Mouse (Mus musculus) adrenal gland, adult 8-10 months (tissue): ENCODE measurements around the gene Slc4a2. TPM values are rescaled to one million over a fixed set of nuclear protein-coding genes. Genes with fewer than 3 reads are reported as not detected.

ENCODE experiments used
- DNase-seq: peaks from one replicate; pipeline ENCODE4 v3.0.0; 2022
- total RNA-seq, 4 experiments: library from RNA; stranded (reverse); gene quantifications; 2 replicates each; pipeline ENCODE4 v1.2.4; 2022

Slc4a2 gene
- total RNA-seq, 4 experiments from 2014 or later = 53.0 to 84.3 (median 65.6) TPM

- no peak for DNase-seq
These were observed 3.1 kb downstream of the Slc4a2 start for GRCm38 (mm10) chr5:24426556-24427284.

GRCm38 (mm10) chr5:24427285-24427633, 3.6 kb downstream of the Slc4a2 start:
- DNase-seq = no peak

GRCm38 (mm10) chr5:24427981-24428402, 4.4 kb downstream of the Slc4a2 start:
- DNase-seq = no peak

DNA sequence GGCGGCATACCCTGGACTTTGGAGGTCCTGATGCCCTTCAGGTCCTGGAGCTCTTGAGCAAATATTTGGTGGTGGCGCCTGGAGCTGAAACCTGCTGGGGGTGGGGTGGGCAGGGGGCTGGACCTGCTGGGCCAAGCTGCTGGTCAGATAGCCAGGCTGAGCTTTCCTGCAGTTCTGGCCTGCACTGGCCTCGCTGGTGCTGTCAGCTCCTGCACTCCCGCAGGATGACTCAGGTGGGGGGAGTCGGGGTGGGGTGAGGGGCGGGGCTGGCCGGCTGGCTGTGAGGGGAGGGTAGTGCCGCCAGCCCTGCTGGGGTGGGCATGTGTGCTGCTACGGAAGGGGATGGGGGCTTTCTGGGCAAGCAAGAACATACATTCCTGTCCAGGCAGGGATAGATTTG, 5.0 kb downstream of the Slc4a2 start:
- no peak for DNase-seq

DNA sequence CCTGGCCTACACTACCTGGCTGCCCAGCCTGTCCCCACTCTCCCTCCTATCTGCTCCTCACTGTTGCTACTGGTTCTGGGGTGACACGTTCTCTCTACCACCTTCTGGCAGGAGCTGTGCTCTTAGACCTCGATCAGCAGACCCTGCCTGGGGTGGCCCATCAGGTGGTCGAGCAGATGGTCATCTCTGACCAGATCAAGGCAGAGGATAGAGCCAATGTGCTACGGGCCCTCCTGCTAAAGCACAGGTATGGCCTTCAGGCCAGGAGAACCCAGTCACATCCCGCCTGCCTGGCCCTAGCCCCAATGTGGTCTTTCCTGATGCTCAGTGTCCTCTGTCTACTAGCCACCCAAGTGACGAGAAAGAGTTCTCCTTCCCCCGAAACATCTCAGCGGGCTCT, 10.4 kb downstream of the Slc4a2 start:
- no peak for DNase-seq

DNA sequence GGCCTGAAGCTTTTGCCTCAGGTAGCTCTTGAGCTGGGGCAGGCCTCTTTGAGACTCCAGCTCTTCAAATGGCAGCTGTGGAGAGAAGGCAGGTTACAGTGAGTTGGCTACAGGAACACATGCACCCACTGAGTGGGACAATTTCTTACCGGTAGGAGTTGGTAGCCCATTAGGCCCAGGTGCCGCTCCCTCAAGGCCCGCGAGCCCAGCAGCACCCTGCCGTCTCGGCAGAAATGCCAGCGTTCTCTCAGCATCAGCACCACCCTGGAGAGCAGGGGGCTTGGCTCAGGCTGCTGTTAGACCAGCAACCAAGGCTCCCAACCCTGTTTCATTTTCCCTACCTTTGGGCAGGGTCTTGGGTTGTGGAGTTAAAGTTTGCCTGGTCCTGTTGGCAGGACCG, 17.6 kb downstream of the Slc4a2 start:
- no peak for DNase-seq

- DNase-seq = no peak
These were observed 18.4 kb downstream of the Slc4a2 start for GRCm38 (mm10) chr5:24442029-24442428.

GRCm38 (mm10) chr5:24443204-24443603, 19.6 kb downstream of the Slc4a2 start:
- no peak for DNase-seq

DNA sequence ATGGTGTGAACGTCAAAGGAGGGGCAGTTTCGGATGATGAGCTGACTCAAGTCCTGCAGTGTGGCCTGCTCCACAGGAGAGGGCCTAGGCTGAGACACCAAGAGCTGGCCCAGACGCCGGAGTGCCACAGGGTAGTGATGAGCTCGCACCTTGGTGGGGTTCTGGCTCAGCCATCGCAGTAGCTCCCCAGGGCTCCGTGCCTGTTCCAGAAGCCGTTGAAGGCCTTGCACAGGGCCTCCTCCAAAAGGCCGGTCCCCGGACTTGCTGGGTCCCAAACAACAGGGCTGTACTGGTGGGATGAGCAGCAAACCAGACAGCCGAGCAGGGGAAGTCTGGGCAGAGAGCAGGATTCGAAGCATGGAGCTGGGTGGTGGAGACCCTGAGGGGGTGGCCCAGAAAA, 20.3 kb downstream of the Slc4a2 start:
- no peak for DNase-seq

DNA sequence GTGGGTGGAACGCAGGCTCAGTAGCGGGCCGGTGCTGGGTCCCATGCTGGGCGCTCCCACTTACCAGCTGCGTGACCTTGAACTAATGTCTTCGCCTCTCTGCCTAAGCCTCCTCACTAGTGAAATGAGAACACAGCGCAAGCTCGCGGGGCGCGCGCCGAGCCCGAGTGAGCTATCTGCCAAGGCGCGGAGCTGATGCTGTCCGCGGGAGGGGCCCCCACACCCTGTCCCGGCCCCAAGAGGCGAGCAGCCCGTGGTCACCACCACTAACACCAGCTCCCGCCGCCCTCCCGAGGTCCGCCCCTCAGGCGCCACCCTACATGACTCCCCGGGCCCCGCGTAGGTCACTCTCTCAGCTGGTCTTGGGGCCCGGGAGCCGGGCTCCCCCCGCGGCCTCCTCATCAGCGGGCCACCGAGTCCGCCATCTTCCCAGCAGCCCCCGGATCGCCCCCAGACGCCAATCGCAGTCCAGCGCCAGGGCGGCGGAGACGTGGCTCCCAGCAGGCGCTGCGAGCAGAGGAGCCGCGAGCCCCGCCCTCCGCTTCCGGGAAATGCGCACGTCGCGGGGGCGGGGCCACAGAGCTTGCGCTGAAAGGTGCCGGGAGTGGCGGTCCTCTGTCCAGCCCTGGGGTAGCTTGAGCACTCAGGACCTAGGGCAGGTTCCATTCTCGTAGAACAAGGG, 21.2 kb downstream of the Slc4a2 start, which contains the start of gene Fastk:
Fastk (minus strand) TSS at position 542 of the 682 bp plus-strand sequence.
- DNase-seq = peak; percentile 90

DNA sequence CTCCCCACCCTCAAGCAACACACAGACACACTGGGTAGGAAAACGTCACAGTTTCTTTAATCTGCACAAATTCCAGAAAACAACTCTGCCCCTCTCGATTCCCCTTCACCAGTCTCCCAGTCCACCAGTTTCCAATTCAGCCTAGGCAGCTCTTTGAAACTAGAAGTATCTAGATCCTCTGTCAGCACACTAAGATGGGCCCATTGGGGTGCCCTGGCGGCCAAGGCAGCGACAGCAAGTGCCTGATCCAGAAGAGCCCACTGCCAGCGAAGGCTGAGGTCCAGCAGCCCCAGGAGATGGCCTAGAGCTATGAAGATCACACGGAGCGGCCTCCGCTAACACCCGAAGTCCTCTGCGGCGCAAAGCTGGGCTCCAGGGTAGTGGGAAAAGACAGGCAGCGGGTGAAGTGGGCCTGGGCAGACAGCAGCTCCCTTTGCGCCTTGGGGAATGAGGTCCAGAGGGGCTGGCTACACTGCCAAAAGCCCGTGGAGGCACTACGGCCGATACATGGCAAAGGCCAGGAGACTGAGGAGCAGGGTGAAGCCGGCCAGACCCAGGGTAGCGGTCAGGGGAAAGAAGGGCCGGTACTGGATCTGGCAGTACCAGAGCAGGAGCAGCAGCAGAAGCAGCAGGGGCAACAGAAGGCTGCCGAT, 21.9 kb downstream of the Slc4a2 start:
- DNase-seq = no peak

GRCm38 (mm10) chr5:24446630-24447029, 23.0 kb downstream of the Slc4a2 start:
- DNase-seq = no peak

DNA sequence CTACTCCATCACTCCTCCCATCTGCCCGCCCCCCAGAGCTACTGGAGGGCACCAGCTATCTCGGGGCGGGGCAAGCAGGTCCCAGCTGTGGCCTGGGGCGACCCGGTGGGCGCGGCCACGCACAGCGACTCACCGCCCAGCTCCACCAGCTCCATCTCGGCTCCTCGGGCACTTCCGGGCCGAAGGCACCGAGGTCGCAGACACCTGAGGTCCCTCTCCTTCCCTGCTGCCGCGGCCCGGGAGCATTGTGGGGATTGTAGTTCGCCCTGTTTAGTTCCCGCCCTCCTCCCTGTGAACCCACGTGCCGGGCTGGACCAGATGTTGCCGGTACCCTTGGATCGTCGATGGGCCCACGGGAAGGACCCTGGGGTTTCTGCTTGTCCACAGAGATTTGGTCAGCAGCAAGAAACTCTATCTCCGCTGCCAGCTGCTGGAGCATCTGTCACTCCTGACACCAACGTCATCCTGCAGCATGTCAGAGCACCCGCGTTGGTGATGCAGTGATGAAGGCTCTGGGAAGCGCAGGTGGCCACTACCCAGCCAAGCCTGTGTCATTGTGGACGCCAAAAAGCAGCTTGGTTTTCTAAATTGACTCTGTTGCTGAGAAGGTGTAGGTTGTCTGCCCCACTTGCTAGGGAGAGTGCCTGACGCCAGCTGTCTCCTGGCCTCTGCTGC, 24.1 kb downstream of the Slc4a2 start, which contains the start of gene Tmub1:
Tmub1 (minus strand) TSS at position 231 of the 675 bp plus-strand sequence.
- DNase-seq = peak; percentile 87

GRCm38 (mm10) chr5:24451264-24452029, 27.8 kb downstream of the Slc4a2 start:
- DNase-seq = peak; percentile 77

DNA sequence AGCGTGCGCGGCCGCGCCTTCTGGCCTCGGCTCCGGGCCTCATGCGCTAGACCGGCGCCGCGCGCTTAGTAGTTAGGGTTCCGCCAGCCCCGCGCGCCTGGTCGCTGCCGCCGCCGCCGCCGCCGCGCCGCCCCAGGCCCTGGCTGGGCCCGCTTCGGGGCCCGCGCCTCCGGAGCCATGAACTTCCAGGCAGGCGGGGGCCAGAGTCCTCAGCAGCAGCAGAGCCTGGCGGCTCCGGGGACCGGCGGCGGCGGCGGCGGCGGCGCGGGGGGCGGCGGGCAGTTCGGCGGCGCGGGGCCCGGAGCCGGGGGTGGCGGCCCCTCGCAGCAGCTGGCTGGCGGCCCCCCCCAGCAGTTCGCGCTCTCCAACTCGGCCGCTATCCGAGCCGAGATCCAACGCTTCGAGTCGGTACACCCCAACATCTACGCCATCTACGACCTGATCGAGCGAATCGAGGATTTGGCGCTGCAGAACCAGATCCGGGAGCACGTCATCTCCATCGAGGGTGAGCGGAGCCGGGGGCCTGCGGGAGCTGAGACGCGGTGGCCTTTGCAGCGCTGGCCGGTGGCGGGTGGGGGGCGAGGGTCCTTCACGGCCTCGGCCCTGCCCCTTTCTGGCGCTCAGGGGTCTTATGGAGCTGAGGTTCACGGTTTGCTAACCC, 28.5 kb downstream of the Slc4a2 start, which contains the start of gene Agap3:
Agap3 (plus strand) TSS at position 148 of the 661 bp plus-strand sequence.
- DNase-seq = no peak

- DNase-seq = peak; percentile 42
These were observed 29.1 kb downstream of the Slc4a2 start for GRCm38 (mm10) chr5:24452691-24453233.

DNA sequence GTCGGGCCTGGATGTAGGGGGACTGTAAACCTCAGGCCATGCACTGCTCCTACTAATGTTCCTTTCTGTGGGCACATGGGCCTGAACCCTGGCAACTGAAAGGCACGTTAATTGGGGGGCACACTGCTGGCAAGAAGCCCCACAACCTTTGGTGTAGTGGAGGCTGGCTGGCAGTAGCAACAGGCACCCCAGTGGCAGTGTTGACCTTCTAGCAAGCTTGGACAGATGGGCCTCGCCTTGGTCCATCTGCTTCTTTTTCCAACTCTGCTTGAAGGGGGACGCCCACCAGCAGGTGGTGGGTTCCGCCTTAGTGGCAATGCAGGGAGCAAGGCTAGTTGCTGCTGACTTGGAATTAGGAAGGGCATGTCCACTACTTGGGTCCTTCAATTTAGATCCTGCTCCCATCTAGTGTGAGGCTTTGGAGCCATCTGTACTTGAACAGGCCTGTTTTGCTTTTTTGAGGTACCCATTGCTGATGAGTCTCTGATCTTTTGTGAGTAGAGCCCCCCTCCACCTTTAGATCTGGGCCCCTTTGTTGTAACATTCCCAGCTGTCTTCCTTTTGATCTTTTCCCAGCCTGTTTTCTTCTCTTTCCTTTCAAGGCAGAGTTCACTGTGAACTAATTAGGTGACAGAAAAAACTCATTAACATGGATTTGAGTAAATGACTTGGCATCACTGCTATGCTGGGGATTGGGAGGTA, 29.8 kb downstream of the Slc4a2 start:
- DNase-seq = no peak

GRCm38 (mm10) chr5:24453985-24454303, 30.3 kb downstream of the Slc4a2 start:
- DNase-seq = no peak

DNA sequence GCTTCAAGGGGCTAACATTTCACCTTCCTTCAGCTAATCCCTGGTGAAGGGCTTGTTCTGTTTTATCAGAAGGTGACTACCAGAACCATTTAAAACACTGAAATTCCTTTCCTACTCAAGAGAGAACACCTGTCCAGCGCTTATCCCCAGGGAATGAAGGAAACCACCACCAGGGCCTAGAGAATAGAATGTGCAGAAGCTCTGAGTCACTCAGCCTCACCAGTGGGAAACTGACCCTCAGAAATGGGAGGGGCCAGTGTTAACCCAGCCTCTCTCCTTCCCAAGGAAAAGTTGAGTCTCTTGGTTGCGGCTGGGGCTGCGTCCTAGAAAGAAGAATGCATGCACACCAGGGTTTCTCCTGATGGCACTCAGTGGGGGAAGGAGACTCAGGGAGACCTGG, 31.4 kb downstream of the Slc4a2 start:
- peak; percentile 42 for DNase-seq

GRCm38 (mm10) chr5:24455613-24456012, 32.0 kb downstream of the Slc4a2 start:
- no peak for DNase-seq

GRCm38 (mm10) chr5:24466762-24467161, 43.1 kb downstream of the Slc4a2 start:
- DNase-seq = no peak
